Mouse (Mus musculus) embryonic facial prominence, embryonic 11.5 days (tissue): ENCODE measurements at regions not wholly inside any gene's neighbourhood (a gene's known extent, or its start where the extent isn't known, plus 50 kb on each side); places are given as distances from the start of the nearest gene placed in this dataset.

Experiments
- ATAC-seq: fragments of 200-750 bp; cut with Nextera tagmentation; replicated peaks from 2 replicates; pipeline ENCODE4 v1.8.0; 2017; ENCODE audit warnings: low read depth; ENCODE audit not compliant: insufficient number of reproducible peaks, low FRiP score, low TSS enrichment
- DNase-seq: peaks from one replicate; pipeline ENCODE4 v3.0.0-alpha.2; 2015; ENCODE audit warnings: low spot score
- H3K27ac ChIP-seq: fragments of 300-500 bp; sonication (generic); replicated peaks from 2 replicates; pipeline ENCODE4 v1.5.1; 2014; ENCODE audit warnings: mild to moderate bottlenecking, low read depth, low read length, control low read depth
- H3K27me3 ChIP-seq: fragments of 300-500 bp; sonication (generic); 2 replicates; pipeline ENCODE4 v1.6.1; 2014; ENCODE audit warnings: mild to moderate bottlenecking, low read length, moderate library complexity, mixed read lengths; ENCODE audit not compliant: control insufficient read depth, insufficient read depth
- H3K36me3 ChIP-seq: fragments of 300-500 bp; sonication (generic); replicated peaks from 2 replicates; pipeline ENCODE4 v1.6.1; 2014; ENCODE audit warnings: low read depth, mild to moderate bottlenecking, low read length, moderate library complexity, mixed read lengths; ENCODE audit not compliant: control insufficient read depth, insufficient read depth
- H3K4me1 ChIP-seq: fragments of 300-500 bp; sonication (generic); 2 replicates; pipeline ENCODE4 v1.6.1; 2014; ENCODE audit warnings: low read length, mixed read lengths; ENCODE audit not compliant: control insufficient read depth, insufficient read depth
- H3K4me2 ChIP-seq: fragments of 300-500 bp; sonication (generic); 2 replicates; pipeline ENCODE4 v1.6.1; 2014; ENCODE audit warnings: low read depth, mild to moderate bottlenecking, control low read depth, low read length, moderate library complexity
- H3K4me3 ChIP-seq: fragments of 300-500 bp; sonication (generic); 2 replicates; pipeline ENCODE4 v1.5.1; 2014; ENCODE audit warnings: low read depth, low read length, control low read depth
- H3K9ac ChIP-seq: fragments of 300-500 bp; sonication (generic); replicated peaks from 2 replicates; pipeline ENCODE4 v1.6.1; 2014; ENCODE audit warnings: mild to moderate bottlenecking, control low read depth, low read length
- H3K9me3 ChIP-seq: fragments of 300-500 bp; sonication (generic); replicated peaks from 2 replicates; pipeline ENCODE4 v1.6.1; 2016; ENCODE audit warnings: mild to moderate bottlenecking, low read length, inconsistent platforms, mixed read lengths; ENCODE audit not compliant: control insufficient read depth
- WGBS: fragments of 180-500 bp; shearing (Covaris S2); extraction: QIAGEN DNeasy Blood & Tissue Kit; methylation state at CpG from one replicate; pipeline ENCODE4 v1.1.7; 2014; 5-methylcytosine and 5-hydroxymethylcytosine counted together

DNA sequence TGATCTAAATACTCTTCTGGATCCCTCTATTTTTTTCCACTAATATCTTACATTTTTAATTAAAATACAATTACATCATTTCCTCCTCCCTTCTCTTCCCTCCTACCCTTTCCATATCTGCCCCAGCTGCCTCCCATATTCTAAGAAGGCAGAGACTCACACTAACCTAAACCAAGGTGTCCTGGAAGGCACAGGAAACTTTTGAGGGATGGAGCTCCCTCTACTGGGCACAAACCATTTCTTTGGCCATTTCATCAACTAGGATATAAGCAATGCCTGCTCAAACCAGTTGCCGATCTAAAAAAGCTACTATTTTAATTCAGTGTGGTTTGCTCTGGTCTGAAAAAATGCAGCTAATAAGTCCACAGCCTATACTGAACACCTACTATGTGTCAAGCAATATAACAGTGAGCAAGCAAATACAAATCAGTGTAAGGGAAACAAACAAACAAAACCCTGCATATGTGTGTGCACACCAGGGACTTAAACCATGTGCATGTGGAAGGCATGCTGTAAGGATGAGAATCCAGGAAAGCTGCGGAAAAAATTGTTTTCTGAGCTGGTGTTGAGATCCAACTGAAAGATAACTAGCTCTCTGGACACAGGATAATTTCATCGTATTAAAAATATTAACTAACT is 182.3 kb upstream of the Lmcd1 start:
- no peaks in the 10 kb centered on the region for H3K4me1 ChIP-seq
- peak; percentile 82 for DNase-seq
- H3K4me2 ChIP-seq: no peak overlapping the region
- H3K4me3 ChIP-seq: no peak overlapping the region
- ATAC-seq: peak; percentile 39; the same call in 1 of the 2 replicates
- no peaks in the 10 kb centered on the region for H3K9me3 ChIP-seq
- no peaks in the 10 kb centered on the region for H3K36me3 ChIP-seq
- H3K27ac ChIP-seq: no peak overlapping the region
- no peaks in the 10 kb centered on the region for H3K27me3 ChIP-seq
- no peak overlapping the region for H3K9ac ChIP-seq
- WGBS: 55% methylated on average over 3 of the region's 3 CpGs

DNA sequence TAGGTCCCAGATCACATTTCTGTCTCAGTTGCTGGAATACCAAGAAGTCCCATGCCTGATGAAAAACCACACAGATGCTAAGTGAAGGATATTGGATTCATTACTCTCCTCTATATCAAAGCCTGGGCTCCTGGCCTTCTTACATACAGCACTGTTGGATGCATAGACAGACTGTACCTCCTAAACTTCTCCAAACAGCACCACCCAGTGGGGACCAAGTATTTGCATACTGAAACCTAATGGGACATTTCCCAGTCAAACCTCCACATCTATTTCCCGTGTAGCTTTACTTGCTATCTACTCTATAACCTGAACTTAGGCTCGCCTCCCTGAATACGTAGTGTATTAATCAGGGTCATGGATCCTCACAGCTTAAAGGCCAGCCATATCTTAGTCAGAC is 180.3 kb upstream of the Lmcd1 start:
- no peak overlapping the region for H3K4me3 ChIP-seq
- H3K9me3 ChIP-seq: no peaks in the 10 kb centered on the region
- H3K4me2 ChIP-seq: no peak overlapping the region
- WGBS: 75% methylated on average over 3 of the region's 3 CpGs
- ATAC-seq (no peak), DNase-seq (peak; percentile 19)
- no peak overlapping the region for H3K27ac ChIP-seq
- H3K9ac ChIP-seq: no peak overlapping the region
- no peaks in the 10 kb centered on the region for H3K4me1 ChIP-seq
- H3K36me3 ChIP-seq: no peaks in the 10 kb centered on the region
- H3K27me3 ChIP-seq: no peaks in the 10 kb centered on the region

GRCm38 (mm10) chr6:112097699-112098098 is 175.9 kb upstream of the Lmcd1 start:
- Histone ChIP-seq H3K27ac (no peak overlapping the region), H3K4me2 (no peak overlapping the region), H3K9ac (no peak overlapping the region), H3K36me3 (no peaks in the 10 kb centered on the region), H3K27me3 (no peaks in the 10 kb centered on the region), H3K4me1 (no peaks in the 10 kb centered on the region), H3K9me3 (no peaks in the 10 kb centered on the region), H3K4me3 (no peak overlapping the region)
- no peak for DNase-seq
- 86% methylated on average over 3 of the region's 3 CpGs for WGBS
- ATAC-seq: no peak

DNA sequence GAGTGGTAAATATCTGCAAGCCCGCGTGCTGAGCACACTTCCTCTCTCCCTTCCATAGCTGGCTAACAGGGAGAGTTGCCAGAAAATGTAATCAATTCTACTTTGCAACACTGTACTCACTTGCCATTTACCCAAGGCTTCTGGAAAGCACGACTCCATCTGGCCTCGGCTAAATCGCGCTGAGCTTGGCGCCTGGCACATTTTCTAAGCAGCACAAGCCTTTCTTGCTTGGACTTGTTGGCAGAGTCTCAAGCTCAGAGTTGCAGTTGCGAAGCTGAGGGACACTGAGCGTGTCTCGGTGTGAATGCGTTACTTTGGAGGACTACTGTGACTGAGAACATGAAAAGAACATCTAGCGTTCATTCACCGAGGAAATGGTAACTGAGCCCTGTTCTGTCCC is 164.9 kb upstream of the Lmcd1 start:
- DNase-seq: no peak
- no peak overlapping the region for H3K4me3 ChIP-seq
- ATAC-seq: no peak
- 92% methylated on average over 13 of the region's 13 CpGs for WGBS
- H3K9me3 ChIP-seq: no peaks in the 10 kb centered on the region
- H3K36me3 ChIP-seq: no peaks in the 10 kb centered on the region
- H3K9ac ChIP-seq: no peak overlapping the region
- H3K4me2 ChIP-seq: no peak overlapping the region
- H3K27ac ChIP-seq: no peak overlapping the region
- H3K27me3 ChIP-seq: no peaks in the 10 kb centered on the region
- no peaks in the 10 kb centered on the region for H3K4me1 ChIP-seq

GRCm38 (mm10) chr6:112119180-112119579 is 154.4 kb upstream of the Lmcd1 start:
- H3K4me3 ChIP-seq: no peak overlapping the region
- no peak overlapping the region for H3K27ac ChIP-seq
- 36% methylated on average over 2 of the region's 2 CpGs for WGBS
- no peak overlapping the region for H3K4me2 ChIP-seq
- H3K9me3 ChIP-seq: no peaks in the 10 kb centered on the region
- no peaks in the 10 kb centered on the region for H3K27me3 ChIP-seq
- no peak for ATAC-seq
- no peak overlapping the region for H3K9ac ChIP-seq
- DNase-seq: peak; percentile 22
- H3K4me1 ChIP-seq: no peaks in the 10 kb centered on the region
- no peaks in the 10 kb centered on the region for H3K36me3 ChIP-seq

DNA sequence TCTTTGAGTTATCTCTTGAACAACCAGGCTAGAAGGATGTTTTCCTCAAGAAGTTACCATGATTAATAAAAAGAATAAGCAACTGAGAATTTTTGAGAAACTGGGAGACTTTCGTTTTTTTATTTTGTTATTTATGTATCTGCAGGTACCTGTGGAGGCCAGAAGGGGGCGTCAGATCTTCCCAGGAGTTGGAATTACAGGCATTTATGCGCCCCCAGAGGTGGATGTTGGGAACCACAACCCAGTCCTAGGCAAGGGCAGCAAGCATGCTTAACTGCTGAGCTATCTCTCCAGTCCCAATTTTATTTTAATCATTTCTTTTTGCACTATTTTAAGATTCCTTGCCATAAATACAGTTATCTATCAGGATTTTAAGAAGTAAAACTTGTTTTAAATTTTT is 140.0 kb upstream of the Lmcd1 start:
- ATAC-seq (no peak), DNase-seq (peak; percentile 55)
- Histone ChIP-seq H3K4me1 (no peaks in the 10 kb centered on the region), H3K36me3 (no peaks in the 10 kb centered on the region), H3K4me2 (no peak overlapping the region), H3K9ac (no peak overlapping the region), H3K9me3 (no peaks in the 10 kb centered on the region), H3K27me3 (no peaks in the 10 kb centered on the region), H3K4me3 (no peak overlapping the region), H3K27ac (no peak overlapping the region)
- 23% methylated on average over 3 of the region's 3 CpGs for WGBS

GRCm38 (mm10) chr6:112152535-112153364 is 120.8 kb upstream of the Lmcd1 start:
- Histone ChIP-seq H3K27me3 (no peaks in the 10 kb centered on the region), H3K4me3 (no peak overlapping the region), H3K27ac (no peak overlapping the region), H3K4me1 (no peaks in the 10 kb centered on the region), H3K9ac (no peak overlapping the region), H3K9me3 (no peaks in the 10 kb centered on the region), H3K4me2 (no peak overlapping the region), H3K36me3 (no peaks in the 10 kb centered on the region)
- DNase-seq (peak; percentile 5), ATAC-seq (no peak; the same call in 1 of the 2 replicates)
- 73% methylated on average over 10 of the region's 10 CpGs for WGBS

DNA sequence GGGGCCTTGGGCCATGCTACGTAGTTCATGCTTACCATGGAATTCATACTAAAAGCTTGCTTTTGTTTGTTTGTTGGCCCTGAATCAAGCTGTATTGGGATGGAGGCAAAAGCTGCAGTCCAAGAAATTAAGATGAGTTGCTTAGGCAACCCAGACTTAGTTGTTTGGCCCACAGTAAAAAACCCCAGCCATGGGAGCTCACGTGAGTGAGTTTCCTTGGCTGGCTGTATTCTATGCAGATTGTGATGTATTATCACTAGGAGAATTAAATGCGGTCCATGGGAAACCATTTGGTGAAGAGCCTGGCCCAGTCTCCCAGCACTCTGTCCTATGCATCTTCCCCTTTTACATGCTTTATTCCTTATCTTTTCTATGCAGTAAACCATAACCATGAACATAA is 106.1 kb upstream of the Lmcd1 start:
- Histone ChIP-seq H3K4me1 (no peaks in the 10 kb centered on the region), H3K4me3 (no peak overlapping the region)
- WGBS: 97% methylated on average over 3 of the region's 3 CpGs

More for the DNA sequence above, 106.1 kb upstream of the Lmcd1 start:
- Histone ChIP-seq H3K4me2 (no peak overlapping the region), H3K9ac (no peak overlapping the region), H3K27ac (no peak overlapping the region), H3K9me3 (no peaks in the 10 kb centered on the region), H3K27me3 (no peaks in the 10 kb centered on the region), H3K36me3 (no peaks in the 10 kb centered on the region)
- DNase-seq: no peak
- no peak for ATAC-seq
